Mouse (Mus musculus): ENCODE measurements around the gene Fam189a1. TPM values are rescaled to one million over a fixed set of nuclear protein-coding genes. Genes with fewer than 3 reads are reported as not detected.
A peak's percentile ranks its signal among the peaks of the same experiment; 100 is the strongest.

The Fam189a1 gene
- polyA plus RNA-seq, 1 experiment from 2014 or later, result 0.20 TPM

- ATAC-seq (ENCODE audit: low read depth), result no peak
- whole genome bisulfite sequencing, result 62% methylated on average over 2 of the region's 2 CpGs
- Histone ChIP-seq H3K27me3 (ENCODE audit: control insufficient read depth, insufficient read depth, low read depth, low read length) (no peaks in the 10 kb centered on the region), H3K27ac (ENCODE audit: low read length) (no peak overlapping the region), H3K4me2 (ENCODE audit: low read depth, low read length) (no peak overlapping the region), H3K36me3 (ENCODE audit: control insufficient read depth, insufficient read depth, low read length) (no peaks in the 10 kb centered on the region), H3K4me3 (ENCODE audit: low read length) (no peak overlapping the region), H3K9me3 (ENCODE audit: control insufficient read depth, low read length) (no peaks in the 10 kb centered on the region), H3K4me1 (replicated peaks; ENCODE audit: control insufficient read depth, insufficient read depth, low read length) (0 out of 2 replicates have a peak, but pooled peaks cover 3% of the 10 kb centered on the region), H3K9ac (ENCODE audit: low read length) (no peak overlapping the region)
Observed at GRCm38 (mm10) chr7:64900249-64900648, 256.1 kb downstream of the Fam189a1 start.

GRCm38 (mm10) chr7:64896587-64896986, 259.8 kb downstream of the Fam189a1 start:
- H3K4me3 ChIP-seq (ENCODE audit: low read length), result no peak overlapping the region
- 0 out of 2 replicates have a peak, but pooled peaks cover 3% of the 10 kb centered on the region for H3K4me1 ChIP-seq (replicated peaks; ENCODE audit: control insufficient read depth, insufficient read depth, low read length)
- no peak overlapping the region for H3K4me2 ChIP-seq (ENCODE audit: low read depth, low read length)
- H3K9me3 ChIP-seq (ENCODE audit: control insufficient read depth, low read length), result no peaks in the 10 kb centered on the region
- H3K9ac ChIP-seq (ENCODE audit: low read length), result no peak overlapping the region
- ATAC-seq (ENCODE audit: low read depth), result no peak
- no peaks in the 10 kb centered on the region for H3K27me3 ChIP-seq (ENCODE audit: control insufficient read depth, insufficient read depth, low read depth, low read length)
- no peaks in the 10 kb centered on the region for H3K36me3 ChIP-seq (ENCODE audit: control insufficient read depth, insufficient read depth, low read length)
- 71% methylated on average over 6 of the region's 6 CpGs for WGBS
- no peak overlapping the region for H3K27ac ChIP-seq (ENCODE audit: low read length)

- no peak overlapping the region for H3K9ac ChIP-seq (ENCODE audit: low read length)
- WGBS, result 32% methylated on average over 5 of the region's 5 CpGs
- peak; percentile 83 for ATAC-seq (ENCODE audit: low read depth)
- H3K27ac ChIP-seq (ENCODE audit: low read length), result peak overlapping the region; percentile 43; the same call in 1 of the 2 replicates
- H3K9me3 ChIP-seq (ENCODE audit: control insufficient read depth, low read length), result no peaks in the 10 kb centered on the region
- no peak overlapping the region for H3K4me3 ChIP-seq (ENCODE audit: low read length)
- 0 out of 2 replicates have a peak overlapping the region, but pooled peaks have one; percentile 2 for H3K4me2 ChIP-seq (ENCODE audit: low read depth, low read length)
- no peaks in the 10 kb centered on the region for H3K27me3 ChIP-seq (ENCODE audit: control insufficient read depth, insufficient read depth, low read depth, low read length)
- H3K4me1 ChIP-seq (replicated peaks; ENCODE audit: control insufficient read depth, insufficient read depth, low read length), result 0 out of 2 replicates have a peak, but pooled peaks cover 3% of the 10 kb centered on the region
- H3K36me3 ChIP-seq (ENCODE audit: control insufficient read depth, insufficient read depth, low read length), result no peaks in the 10 kb centered on the region
Observed at GRCm38 (mm10) chr7:64895685-64896101, 260.7 kb downstream of the Fam189a1 start.

GRCm38 (mm10) chr7:64891139-64891538, 265.2 kb downstream of the Fam189a1 start:
- H3K4me3 ChIP-seq (ENCODE audit: low read length), result no peak overlapping the region
- 0 out of 2 replicates have a peak, but pooled peaks cover 3% of the 10 kb centered on the region for H3K4me1 ChIP-seq (replicated peaks; ENCODE audit: control insufficient read depth, insufficient read depth, low read length)
- 54% methylated on average over 3 of the region's 3 CpGs for WGBS
- no peak for ATAC-seq (ENCODE audit: low read depth)
- no peak overlapping the region for H3K4me2 ChIP-seq (ENCODE audit: low read depth, low read length)
- no peaks in the 10 kb centered on the region for H3K36me3 ChIP-seq (ENCODE audit: control insufficient read depth, insufficient read depth, low read length)
- no peaks in the 10 kb centered on the region for H3K27me3 ChIP-seq (ENCODE audit: control insufficient read depth, insufficient read depth, low read depth, low read length)
- no peak overlapping the region for H3K27ac ChIP-seq (ENCODE audit: low read length)
- no peak overlapping the region for H3K9ac ChIP-seq (ENCODE audit: low read length)
- no peaks in the 10 kb centered on the region for H3K9me3 ChIP-seq (ENCODE audit: control insufficient read depth, low read length)

GRCm38 (mm10) chr7:64889919-64890318, 266.5 kb downstream of the Fam189a1 start:
- WGBS, result 53% methylated on average over 9 of the region's 9 CpGs
- Histone ChIP-seq H3K4me3 (ENCODE audit: low read length) (no peak overlapping the region), H3K9me3 (ENCODE audit: control insufficient read depth, low read length) (no peaks in the 10 kb centered on the region), H3K9ac (ENCODE audit: low read length) (no peak overlapping the region), H3K4me1 (replicated peaks; ENCODE audit: control insufficient read depth, insufficient read depth, low read length) (no peaks in the 10 kb centered on the region), H3K4me2 (ENCODE audit: low read depth, low read length) (no peak overlapping the region), H3K27me3 (ENCODE audit: control insufficient read depth, insufficient read depth, low read depth, low read length) (no peaks in the 10 kb centered on the region), H3K36me3 (ENCODE audit: control insufficient read depth, insufficient read depth, low read length) (no peaks in the 10 kb centered on the region), H3K27ac (ENCODE audit: low read length) (no peak overlapping the region)
- ATAC-seq (ENCODE audit: low read depth), result peak; percentile 75

GRCm38 (mm10) chr7:64884187-64884862, 272.0 kb downstream of the Fam189a1 start:
- Histone ChIP-seq H3K9me3 (ENCODE audit: control insufficient read depth, low read length) (no peaks in the 10 kb centered on the region), H3K27me3 (ENCODE audit: control insufficient read depth, insufficient read depth, low read depth, low read length) (no peaks in the 10 kb centered on the region), H3K4me3 (ENCODE audit: low read length) (no peak overlapping the region), H3K36me3 (ENCODE audit: control insufficient read depth, insufficient read depth, low read length) (no peaks in the 10 kb centered on the region), H3K27ac (ENCODE audit: low read length) (no peak overlapping the region), H3K4me2 (ENCODE audit: low read depth, low read length) (no peak overlapping the region), H3K4me1 (replicated peaks; ENCODE audit: control insufficient read depth, insufficient read depth, low read length) (no peaks in the 10 kb centered on the region), H3K9ac (ENCODE audit: low read length) (no peak overlapping the region)
- WGBS, result 62% methylated on average over 11 of the region's 11 CpGs
- ATAC-seq (ENCODE audit: low read depth), result no peak

GRCm38 (mm10) chr7:64882243-64882642, 274.1 kb downstream of the Fam189a1 start:
- Histone ChIP-seq H3K27me3 (ENCODE audit: control insufficient read depth, insufficient read depth, low read depth, low read length) (no peaks in the 10 kb centered on the region), H3K9me3 (ENCODE audit: control insufficient read depth, low read length) (no peaks in the 10 kb centered on the region), H3K27ac (ENCODE audit: low read length) (no peak overlapping the region), H3K9ac (ENCODE audit: low read length) (no peak overlapping the region), H3K4me2 (ENCODE audit: low read depth, low read length) (no peak overlapping the region), H3K4me3 (ENCODE audit: low read length) (no peak overlapping the region), H3K36me3 (ENCODE audit: control insufficient read depth, insufficient read depth, low read length) (no peaks in the 10 kb centered on the region), H3K4me1 (replicated peaks; ENCODE audit: control insufficient read depth, insufficient read depth, low read length) (no peaks in the 10 kb centered on the region)
- 58% methylated on average over 6 of the region's 6 CpGs for WGBS
- no peak for ATAC-seq (ENCODE audit: low read depth)

GRCm38 (mm10) chr7:64881387-64881786, 275.0 kb downstream of the Fam189a1 start:
- WGBS, result 60% methylated on average over 7 of the region's 7 CpGs

GRCm38 (mm10) chr7:64880415-64880814, 276.0 kb downstream of the Fam189a1 start:
- WGBS, result 81% methylated on average over 5 of the region's 5 CpGs
- ATAC-seq (ENCODE audit: low read depth), result no peak
- Histone ChIP-seq H3K27me3 (ENCODE audit: control insufficient read depth, insufficient read depth, low read depth, low read length) (no peaks in the 10 kb centered on the region), H3K4me1 (replicated peaks; ENCODE audit: control insufficient read depth, insufficient read depth, low read length) (no peaks in the 10 kb centered on the region), H3K36me3 (ENCODE audit: control insufficient read depth, insufficient read depth, low read length) (no peaks in the 10 kb centered on the region), H3K4me3 (ENCODE audit: low read length) (no peak overlapping the region), H3K4me2 (ENCODE audit: low read depth, low read length) (no peak overlapping the region), H3K27ac (ENCODE audit: low read length) (no peak overlapping the region), H3K9ac (ENCODE audit: low read length) (no peak overlapping the region), H3K9me3 (ENCODE audit: control insufficient read depth, low read length) (no peaks in the 10 kb centered on the region)

More at GRCm38 (mm10) chr7:64881387-64881786, 275.0 kb downstream of the Fam189a1 start:
- H3K27ac ChIP-seq (ENCODE audit: low read length), result no peak overlapping the region
- no peak overlapping the region for H3K4me2 ChIP-seq (ENCODE audit: low read depth, low read length)
- H3K27me3 ChIP-seq (ENCODE audit: control insufficient read depth, insufficient read depth, low read depth, low read length), result no peaks in the 10 kb centered on the region
- H3K4me3 ChIP-seq (ENCODE audit: low read length), result no peak overlapping the region
- H3K9me3 ChIP-seq (ENCODE audit: control insufficient read depth, low read length), result no peaks in the 10 kb centered on the region
- ATAC-seq (ENCODE audit: low read depth), result no peak
- H3K36me3 ChIP-seq (ENCODE audit: control insufficient read depth, insufficient read depth, low read length), result no peaks in the 10 kb centered on the region
- H3K4me1 ChIP-seq (replicated peaks; ENCODE audit: control insufficient read depth, insufficient read depth, low read length), result no peaks in the 10 kb centered on the region
- no peak overlapping the region for H3K9ac ChIP-seq (ENCODE audit: low read length)
